ENCODE assay signal across 8 mouse cellular contexts in the genomic region with DNA sequence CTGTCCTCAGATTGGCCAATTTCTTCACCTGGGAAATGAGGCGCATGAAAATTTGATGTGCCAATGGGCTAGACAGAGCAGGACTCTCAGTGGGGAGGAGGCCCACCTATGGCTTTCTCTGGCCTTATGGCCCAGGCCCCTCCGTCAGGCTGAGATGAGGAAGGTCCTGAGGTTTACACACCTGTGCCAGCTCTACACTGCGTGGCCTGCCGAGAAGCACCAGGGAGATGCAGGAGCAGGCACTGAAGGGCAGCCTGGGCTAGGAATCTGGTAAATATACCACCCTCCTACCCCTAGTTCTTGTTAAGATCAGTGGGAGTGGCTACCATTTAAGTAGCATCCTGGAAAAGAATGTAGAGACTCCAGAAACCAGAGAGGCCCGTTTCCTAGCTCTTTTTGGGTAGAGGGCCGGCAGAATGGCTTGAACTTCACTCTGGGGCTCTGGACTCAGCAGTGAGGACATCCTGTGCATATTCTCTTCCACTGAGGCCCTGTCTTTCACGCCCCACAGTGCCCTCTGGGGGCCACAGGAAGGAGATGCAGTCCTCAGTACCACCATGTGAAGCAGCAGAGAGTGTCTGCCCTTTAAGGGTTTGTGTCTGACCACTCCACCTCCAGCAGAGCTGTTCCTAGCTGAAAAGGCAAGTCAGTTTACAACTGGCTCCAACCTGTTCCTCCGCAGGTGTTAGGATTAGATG. TPM values are rescaled to one million over a fixed set of nuclear protein-coding genes. Genes with fewer than 3 reads are reported as not detected.
DNase-seq lines count a peak whose midpoint lies in the region; ATAC-seq and TF ChIP-seq lines count a peak whose summit lies in the region.

No protein-coding gene starts in this region.

- dilution Hi-C loops in CH12.LX (cut with MboI; ENCODE audit: extremely low pct_ligation_motif_present, extremely low pct_unique_long_range_greater_than_20kb, low sequenced_read_pairs) = no loop called here

- H3K9me3 ChIP-seq in CH12.LX (replicated peaks; ENCODE audit: low read length) = no peaks in the 10 kb centered on the region
- no peaks in the 10 kb centered on the region for H3K9me3 ChIP-seq in forebrain, embryonic 10.5 days
- no peaks in the 10 kb centered on the region for H3K9me3 ChIP-seq in heart, postnatal 0 days (replicated peaks; ENCODE audit: control insufficient read depth, low read length)
- H3K9me3 ChIP-seq in liver, embryonic 14.5 days (ENCODE audit: control insufficient read depth, low read length) = no peaks in the 10 kb centered on the region
- no peaks in the 10 kb centered on the region for H3K9me3 ChIP-seq in neural tube, embryonic 13.5 days
- H3K9me3 ChIP-seq in stomach, postnatal 0 days (ENCODE audit: control insufficient read depth, low read length) = no peaks in the 10 kb centered on the region

- WGBS in forebrain, embryonic 10.5 days = 66% methylated on average over 8 of the region's 8 CpGs
- 58% methylated on average over 8 of the region's 8 CpGs for WGBS in heart, postnatal 0 days
- 55% methylated on average over 8 of the region's 8 CpGs for WGBS in liver, embryonic 14.5 days (ENCODE audit: insufficient replicate concordance)
- 66% methylated on average over 8 of the region's 8 CpGs for WGBS in neural tube, embryonic 13.5 days
- WGBS in stomach, postnatal 0 days = 56% methylated on average over 8 of the region's 8 CpGs

- TF ChIP-seq EP300 in CH12.LX (IDR thresholded peaks at IDR 0.05; ENCODE audit: low read length) = no peak
- no peak for TF ChIP-seq EP300 in heart, postnatal 0 days (IDR thresholded peaks at IDR 0.05; ENCODE audit: low read depth)
- TF ChIP-seq EP300 in liver, embryonic 14.5 days (IDR thresholded peaks at IDR 0.05; ENCODE audit: low read depth) = no peak
- no peak for TF ChIP-seq EP300 in stomach, postnatal 0 days (optimal IDR thresholded peaks at IDR 0.05)

- no peak overlapping the region for H3K4me3 ChIP-seq in CH12.LX (replicated peaks in 1 of 3; ENCODE audit: low read depth in 2 of 3, low read length in 2 of 3, poor library complexity in 1 of 3)
- no peak overlapping the region for H3K4me3 ChIP-seq in forebrain, embryonic 10.5 days
- no peak overlapping the region for H3K4me3 ChIP-seq in heart, postnatal 0 days (ENCODE audit: low read depth, low read length)
- no peak overlapping the region for H3K4me3 ChIP-seq in liver, embryonic 14.5 days (ENCODE audit: insufficient read depth in 1 of 2, low read depth in 2 of 2, low read length in 2 of 2)
- H3K4me3 ChIP-seq in neural tube, embryonic 13.5 days = no peak overlapping the region
- no peak overlapping the region for H3K4me3 ChIP-seq in stomach, postnatal 0 days (ENCODE audit: low read depth, low read length)

- TF ChIP-seq CTCF in CH12.LX (conservative IDR thresholded peaks at IDR 0.05 in 1 of 2, IDR thresholded peaks at IDR 0.05 in 1 of 2; ENCODE audit: low read depth in 2 of 2, low read length in 2 of 2) = peak; percentile 56 to 93
- TF ChIP-seq CTCF in heart, postnatal 0 days (IDR thresholded peaks at IDR 0.05; ENCODE audit: low read depth) = peak; percentile 96
- TF ChIP-seq CTCF in liver, embryonic 14.5 days (IDR thresholded peaks at IDR 0.05; ENCODE audit: low read depth) = peak; percentile 89
- TF ChIP-seq CTCF in stomach, postnatal 0 days (IDR thresholded peaks at IDR 0.05; ENCODE audit: low read depth) = peak; percentile 93

- H3K79me2 ChIP-seq in CH12.LX (replicated peaks; ENCODE audit: control insufficient read depth, extremely low read depth, insufficient read depth, poor library complexity, severe bottlenecking) = no peaks in the 10 kb centered on the region

- in situ Hi-C loops in CH12.LX (cut with MboI; ENCODE audit: low pct_ligation_motif_present, low pct_unique_long_range_greater_than_20kb, low sequenced_read_pairs) = loop anchor here (25.0 kb wide), 1 partner anchor 256 kb away; no protein-coding TSS in a partner anchor

- H3K9ac ChIP-seq in CH12.LX (ENCODE audit: insufficient read depth, low read depth) = no peak overlapping the region
- H3K9ac ChIP-seq in heart, postnatal 0 days (replicated peaks; ENCODE audit: low read depth, low read length) = no peak overlapping the region
- H3K9ac ChIP-seq in liver, embryonic 14.5 days (replicated peaks) = no peak overlapping the region
- H3K9ac ChIP-seq in neural tube, embryonic 13.5 days = no peak overlapping the region
- H3K9ac ChIP-seq in stomach, postnatal 0 days (ENCODE audit: low read length) = no peak overlapping the region

- peaks cover 67 to 93% of the 10 kb centered on the region in 2 experiments for H3K36me3 ChIP-seq in CH12.LX (replicated peaks in 1 of 2; ENCODE audit: control insufficient read depth in 1 of 2, insufficient read depth in 1 of 2, low read length in 1 of 2)
- H3K36me3 ChIP-seq in forebrain, embryonic 10.5 days (replicated peaks) = peaks cover 83% of the 10 kb centered on the region
- peaks cover 71% of the 10 kb centered on the region for H3K36me3 ChIP-seq in heart, postnatal 0 days (replicated peaks; ENCODE audit: control insufficient read depth, insufficient read depth, low read length)
- H3K36me3 ChIP-seq in liver, embryonic 14.5 days (replicated peaks; ENCODE audit: control insufficient read depth, insufficient read depth, low read depth) = peaks cover 22% of the 10 kb centered on the region
- peaks cover 62% of the 10 kb centered on the region for H3K36me3 ChIP-seq in neural tube, embryonic 13.5 days
- peaks cover 10% of the 10 kb centered on the region; the same call in 1 of the 2 replicates for H3K36me3 ChIP-seq in stomach, postnatal 0 days (ENCODE audit: control insufficient read depth, insufficient read depth, low read length)

- H3K4me1 ChIP-seq in CH12.LX (ENCODE audit: control insufficient read depth in 1 of 2, insufficient read depth in 2 of 2) = peaks cover 3 to 4% of the 10 kb centered on the region in 2 experiments; a peak in 1 of 4 replicates
- H3K4me1 ChIP-seq in forebrain, embryonic 10.5 days = no peaks in the 10 kb centered on the region
- no peaks in the 10 kb centered on the region for H3K4me1 ChIP-seq in heart, postnatal 0 days (ENCODE audit: control insufficient read depth, insufficient read depth)
- H3K4me1 ChIP-seq in liver, embryonic 14.5 days (replicated peaks; ENCODE audit: control insufficient read depth in 2 of 2, insufficient read depth in 2 of 2, low read length in 1 of 2) = no peaks in the 10 kb centered on the region
- H3K4me1 ChIP-seq in neural tube, embryonic 13.5 days (replicated peaks) = no peaks in the 10 kb centered on the region
- H3K4me1 ChIP-seq in stomach, postnatal 0 days (replicated peaks; ENCODE audit: control insufficient read depth, insufficient read depth) = no peaks in the 10 kb centered on the region

- peak; percentile 78 for ATAC-seq in heart, postnatal 0 days (ENCODE audit: insufficient read depth, low read depth)
- peak; percentile 54; the same call in 1 of the 2 replicates for ATAC-seq in liver, embryonic 14.5 days (ENCODE audit: insufficient read depth)
- peak; percentile 81 for ATAC-seq in neural tube, embryonic 13.5 days (ENCODE audit: low read depth)
- peak; percentile 63; the same call in 1 of the 2 replicates for ATAC-seq in stomach, postnatal 0 days (ENCODE audit: low FRiP score, low TSS enrichment)

- no peak overlapping the region for H3K4me2 ChIP-seq in CH12.LX (ENCODE audit: insufficient read depth, low read depth, poor library complexity, severe bottlenecking)
- no peak overlapping the region for H3K4me2 ChIP-seq in heart, postnatal 0 days (ENCODE audit: low read depth, low read length)
- no peak overlapping the region for H3K4me2 ChIP-seq in liver, embryonic 14.5 days (ENCODE audit: low read depth)
- H3K4me2 ChIP-seq in neural tube, embryonic 13.5 days = no peak overlapping the region
- no peak overlapping the region for H3K4me2 ChIP-seq in stomach, postnatal 0 days (replicated peaks; ENCODE audit: low read depth)

- no peak for TF ChIP-seq POLR2A in CH12.LX (IDR thresholded peaks at IDR 0.05; ENCODE audit: low read depth, low read length)

- H3K27me3 ChIP-seq in CH12.LX (replicated peaks) = no peaks in the 10 kb centered on the region
- H3K27me3 ChIP-seq in forebrain, embryonic 10.5 days (ENCODE audit: poor library complexity, severe bottlenecking) = no peaks in the 10 kb centered on the region
- H3K27me3 ChIP-seq in heart, postnatal 0 days (ENCODE audit: control insufficient read depth, insufficient read depth, low read length) = no peaks in the 10 kb centered on the region
- no peaks in the 10 kb centered on the region for H3K27me3 ChIP-seq in liver, embryonic 14.5 days (ENCODE audit: control insufficient read depth, insufficient read depth, low read length)
- no peaks in the 10 kb centered on the region for H3K27me3 ChIP-seq in neural tube, embryonic 13.5 days
- no peaks in the 10 kb centered on the region for H3K27me3 ChIP-seq in stomach, postnatal 0 days (ENCODE audit: control insufficient read depth, insufficient read depth, low read length)

- no peak overlapping the region for H3K27ac ChIP-seq in CH12.LX (ENCODE audit: insufficient read depth, low read depth)
- no peak overlapping the region for H3K27ac ChIP-seq in forebrain, embryonic 10.5 days
- H3K27ac ChIP-seq in heart, postnatal 0 days (ENCODE audit: low read depth) = no peak overlapping the region
- no peak overlapping the region for H3K27ac ChIP-seq in liver, embryonic 14.5 days
- no peak overlapping the region for H3K27ac ChIP-seq in neural tube, embryonic 13.5 days (replicated peaks)
- no peak overlapping the region for H3K27ac ChIP-seq in stomach, postnatal 0 days (replicated peaks)

- DNase-seq in CH12.LX (ENCODE audit: extremely low read depth) = peak; percentile 75
- peak; percentile 39 for DNase-seq in brain, embryonic 18.5 days (ENCODE audit: low read depth, low spot score)
- DNase-seq in forebrain, embryonic 10.5 days (ENCODE audit: extremely low spot score, low spot score) = peak; percentile 67
- peak; percentile 83 for DNase-seq in heart, postnatal 0 days (ENCODE audit: low spot score)
- DNase-seq in kidney, postnatal 25 days = peak; percentile 62 to 81
- DNase-seq in liver, embryonic 14.5 days (ENCODE audit: low read depth in 3 of 3, low spot score in 3 of 3) = peak; percentile 19 to 39 (median 33)
- peak; percentile 68 for DNase-seq in stomach, postnatal 0 days (ENCODE audit: low spot score)

- peak; percentile 82 for TF ChIP-seq RAD21 in CH12.LX (IDR thresholded peaks at IDR 0.05; ENCODE audit: low read depth, low read length)

RNA-seq across cellular contexts. Expression of a gene that starts 42.3 kb away (rescaled TPM):
- 36.0 and 47.8 TPM in 2 replicates for total RNA-seq in CH12.LX (2012; rRNA removed)
- total RNA-seq in CH12.LX (2014; rRNA removed) = 31.0 and 36.7 TPM in 2 replicates
- 83.6 and 93.0 TPM in 2 replicates for polyA plus RNA-seq in CH12.LX (2012; ENCODE audit: insufficient read length, low read depth)
- 37.2 and 37.5 TPM in 2 replicates for polyA plus RNA-seq in forebrain, embryonic 10.5 days (2016; fragmentation: Nextera tagmentation; extraction: Ambion mirVana)
- total RNA-seq in heart, postnatal 0 days (2014; rRNA removed; ENCODE audit: low replicate concordance) = 17.2 and 25.6 TPM in 2 replicates
- polyA plus RNA-seq in heart, postnatal 0 days (2015; fragmentation: Nextera tagmentation; extraction: Ambion mirVana) = 6.9 and 7.8 TPM in 2 replicates
- 20.5 and 21.7 TPM in 2 replicates for polyA plus RNA-seq in liver, embryonic 14.5 days (2012; rRNA removed)
- polyA plus RNA-seq in liver, embryonic 14.5 days (2014; fragmentation: Nextera tagmentation; extraction: Ambion mirVana) = 9.1 and 12.9 TPM in 2 replicates
- polyA plus RNA-seq in neural tube, embryonic 13.5 days (2015; fragmentation: Nextera tagmentation; extraction: Ambion mirVana) = 17.3 and 19.0 TPM in 2 replicates
- 8.8 and 8.9 TPM in 2 replicates for polyA plus RNA-seq in stomach, postnatal 0 days (2015; fragmentation: Nextera tagmentation; extraction: Ambion mirVana)

Comparison
In these comparisons a context has a peak if more than half of its experiments do, and no peak if none do; other contexts are left out.
1. DNase-seq: peak in every context shown above with its lines; median percentile 83 in heart, postnatal 0 days; 75 in CH12.LX; 72 in kidney, postnatal 25 days; 68 in stomach, postnatal 0 days; 67 in forebrain, embryonic 10.5 days; 39 in brain, embryonic 18.5 days; 33 in liver, embryonic 14.5 days.